Mouse (Mus musculus) brain, embryonic 14.5 days (tissue): ENCODE results near the gene Mvd.

Source experiments
- CTCF ChIP-seq: fragments of 200-500 bp; IDR thresholded peaks from 2 replicates; pipeline ENCODE4 v1.5.1; 2012; ENCODE audit warnings: inconsistent platforms, mild to moderate bottlenecking, moderate library complexity, borderline replicate concordance; ENCODE audit not compliant: insufficient read depth, insufficient read length; ENCODE audit errors: extremely low read depth
- POLR2A ChIP-seq: fragments of 200-500 bp; IDR thresholded peaks from 2 replicates; pipeline ENCODE4 v1.6.1; 2012; ENCODE audit warnings: mild to moderate bottlenecking, inconsistent platforms, borderline replicate concordance; ENCODE audit not compliant: poor library complexity, insufficient read depth, insufficient read length, severe bottlenecking; ENCODE audit errors: extremely low read depth

GRCm38 (mm10) chr8:122461473-122462148 is 18.4 kb upstream of the Mvd start:
- TF ChIP-seq POLR2A (no peak), CTCF (no peak)
